ENCODE assay signal across 40 mouse cellular contexts in genomic region chr13:19821639-19822038, GRCm38 (mm10). TPM values are rescaled to one million over a fixed set of nuclear protein-coding genes. Genes with fewer than 3 reads are reported as not detected.
"Had no signal": no experiment of that assay in that cellular context is flagged by ENCODE, and none has a peak within 500 bp of the region (broad histone marks: within the 10 kb centered on the region; RNA-seq: fewer than 3 reads in every experiment).

No protein-coding gene starts in this region.

- H3K4me3 ChIP-seq: heart, embryonic 12.5 days; heart, embryonic 13.5 days; heart, embryonic 15.5 days; hindbrain, embryonic 10.5 days; hindbrain, embryonic 12.5 days; hindbrain, embryonic 13.5 days; hindbrain, embryonic 15.5 days; intestine, embryonic 15.5 days; kidney, embryonic 15.5 days; layer of hippocampus, adult 2 months; left cerebral cortex, adult 2 months had no signal

- H3K27ac ChIP-seq: heart, embryonic 13.5 days; heart, embryonic 15.5 days; hindbrain, embryonic 10.5 days; hindbrain, embryonic 12.5 days; hindbrain, embryonic 13.5 days; hindbrain, embryonic 14.5 days; hindbrain, embryonic 15.5 days; hindbrain, postnatal 0 days; intestine, embryonic 15.5 days; kidney, embryonic 15.5 days; kidney, postnatal 0 days; layer of hippocampus, adult 2 months; left cerebral cortex, adult 2 months had no signal

- H3K36me3 ChIP-seq: heart, embryonic 12.5 days; heart, embryonic 13.5 days; heart, embryonic 15.5 days; hindbrain, embryonic 10.5 days; hindbrain, embryonic 12.5 days; hindbrain, embryonic 13.5 days; hindbrain, embryonic 15.5 days; intestine, embryonic 15.5 days; kidney, embryonic 15.5 days had no signal

- DNase-seq: heart, postnatal 10 days; heart, postnatal 14 days; heart, postnatal 36 days; heart, postnatal 4 days; kidney, adult 11 months; kidney, adult 18-20 months; kidney, adult 2 months; kidney, adult 8-10 months; kidney, adult 9 months; kidney, postnatal 10 days; kidney, postnatal 14 days; kidney, postnatal 25 days; kidney, postnatal 36 days; kidney, postnatal 4 days; layer of hippocampus, adult 9-11 months; layer of hippocampus, postnatal 36 days had no signal

- H3K4me1 ChIP-seq: heart, embryonic 12.5 days; heart, embryonic 13.5 days; heart, embryonic 15.5 days; hindbrain, embryonic 10.5 days; hindbrain, embryonic 12.5 days; hindbrain, embryonic 13.5 days; hindbrain, embryonic 15.5 days; intestine, embryonic 15.5 days; kidney, embryonic 15.5 days had no signal

- H3K9me3 ChIP-seq: heart, embryonic 12.5 days; heart, embryonic 13.5 days; heart, embryonic 15.5 days; hindbrain, embryonic 10.5 days; hindbrain, embryonic 12.5 days; hindbrain, embryonic 13.5 days; hindbrain, embryonic 15.5 days; intestine, embryonic 15.5 days; kidney, embryonic 15.5 days had no signal

- H3K27me3 ChIP-seq: heart, embryonic 12.5 days; heart, embryonic 13.5 days; heart, embryonic 15.5 days; hindbrain, embryonic 12.5 days; hindbrain, embryonic 13.5 days; hindbrain, embryonic 15.5 days; intestine, embryonic 15.5 days; kidney, embryonic 15.5 days had no signal

- ATAC-seq: hindbrain, embryonic 16.5 days; hindbrain, postnatal 0 days; inflammation-experienced regulatory T-cells, adult 6 months; intestine, embryonic 15.5 days; intestine, embryonic 16.5 days; intestine, postnatal 0 days had no signal

RNA-seq across cellular contexts. Expression of gene Gpr141, which starts 2.4 kb away (rescaled TPM):
- total RNA-seq: layer of hippocampus, adult 18-20 months; layer of hippocampus, adult 2 months; layer of hippocampus, adult 8-10 months; layer of hippocampus, postnatal 10 days; layer of hippocampus, postnatal 14 days; layer of hippocampus, postnatal 25 days; layer of hippocampus, postnatal 36 days; left cerebral cortex, adult 18-20 months; left cerebral cortex, adult 2 months had no signal
- polyA plus RNA-seq: hindbrain, embryonic 10.5 days; hindbrain, embryonic 12.5 days; hindbrain, embryonic 13.5 days; hindbrain, embryonic 15.5 days had no signal
